Mouse (Mus musculus) Patski (cell line): Measurements from ENCODE around the gene Dysf. TPM values are rescaled to one million over a fixed set of nuclear protein-coding genes. Genes with fewer than 3 reads are reported as not detected.
A peak's percentile ranks its signal among the peaks of the same experiment; 100 is the strongest.

Experiments
- ATAC-seq: fragments of 100-300 bp; one replicate; pipeline ENCODE4 v1.8.0; 2021
- CTCF ChIA-PET: fragments of 350-600 bp; sonication (Branson Sonifier 250); formaldehyde crosslinking; loops from one replicate; lab custom pipeline; 2022; ENCODE audit warnings: inconsistent platforms; lab: Charles Lee
- POLR2A ChIA-PET: fragments of 350-600 bp; sonication (Branson Sonifier 250); formaldehyde crosslinking; loops from one replicate; lab custom pipeline; 2022; ENCODE audit warnings: antibody characterized with exemption, inconsistent platforms; lab: Charles Lee
- DNase-seq: peaks from one replicate; pipeline ENCODE4 v3.0.0-alpha.2; 2011; ENCODE audit warnings: low read depth, low spot score
- H3K27me3 ChIP-seq: fragments of 371-371 bp; one replicate; pipeline ENCODE4 v1.5.1; 2021
- CTCF ChIP-seq: fragments of 100-300 bp; IDR thresholded peaks from one replicate; pipeline ENCODE4 v1.5.1; 2021
- in situ Hi-C: fragments of 300-500 bp; cut with MboI; formaldehyde crosslinking; loops from 3 replicates; pipeline ENCODE4 v1.11.1; 2018; ENCODE audit warnings: low pct_unique_long_range_greater_than_20kb, mixed read lengths
- polyA plus RNA-seq: library from polyadenylated mRNA; unstranded; gene quantifications from one replicate; pipeline ENCODE4 v1.2.3, GENCODE M21; 2021

The Dysf gene
- polyA plus RNA-seq, 1 experiment from 2014 or later: 79.8 TPM

DNA sequence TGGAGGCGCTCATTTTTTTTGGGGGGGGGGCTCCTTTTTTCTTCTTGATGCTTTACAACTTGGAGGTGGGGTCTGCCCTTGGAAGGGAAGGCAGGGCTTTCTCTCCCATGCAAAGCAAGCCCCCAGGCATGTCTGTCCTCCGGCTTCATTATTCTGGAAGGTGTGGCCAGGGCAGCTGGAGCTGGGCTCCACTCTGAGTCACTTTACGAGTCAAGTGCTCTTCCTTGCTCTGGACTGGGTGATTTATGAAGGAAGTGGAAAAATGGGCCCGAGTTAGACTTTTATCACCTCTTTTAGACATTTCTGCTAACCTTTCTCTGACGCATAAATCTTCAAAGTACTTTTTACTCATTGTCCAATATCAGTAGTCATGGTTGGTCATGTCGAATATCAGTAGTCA, 61.9 kb downstream of the Dysf start:
- POLR2A ChIA-PET: interaction anchor here (0.6 to 0.7 kb wide), 2 partner anchors 151 to 312 kb away, joined by 7 to 8 read pairs; no protein-coding TSS in a partner anchor

DNA sequence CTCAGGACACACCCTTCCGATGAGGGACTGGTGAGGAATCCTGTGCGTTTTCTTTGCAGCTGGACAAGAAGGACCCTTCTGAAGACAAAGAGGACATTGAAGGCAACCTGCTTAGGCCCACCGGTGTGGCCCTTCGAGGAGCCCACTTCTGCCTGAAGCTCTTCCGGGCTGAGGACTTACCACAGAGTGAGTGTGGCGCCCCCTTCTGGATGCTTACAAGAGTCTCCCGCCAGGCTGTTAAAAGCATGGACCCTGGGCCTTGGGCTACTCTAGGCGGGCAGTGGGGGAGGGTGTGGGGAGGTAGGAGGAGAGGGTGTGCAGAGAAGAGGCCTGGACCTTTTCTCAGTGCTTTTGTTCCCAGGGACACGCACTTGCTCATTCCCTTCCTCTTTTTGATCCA, 64.2 kb downstream of the Dysf start:
- TF ChIP-seq CTCF: no peak
- ChIA-PET POLR2A (no interaction called here), CTCF (interaction anchor here (0.8 to 1.2 kb wide), 4 partner anchors 9 to 108 kb away, joined by 3 to 7 read pairs (median 4); no protein-coding TSS in a partner anchor)
- H3K27me3 ChIP-seq: no peaks in the 10 kb centered on the region
- in situ Hi-C loops: no loop called here
- DNase-seq (no peak), ATAC-seq (no peak)

More for the DNA sequence above, 61.9 kb downstream of the Dysf start:
- no peak for DNase-seq
- H3K27me3 ChIP-seq: no peaks in the 10 kb centered on the region
- no peak for TF ChIP-seq CTCF
- in situ Hi-C loops: no loop called here
- CTCF ChIA-PET: interaction anchor here (1.2 kb wide), 1 partner anchor 7 kb away, joined by 3 read pairs; no protein-coding TSS in a partner anchor
- no peak for ATAC-seq

DNA sequence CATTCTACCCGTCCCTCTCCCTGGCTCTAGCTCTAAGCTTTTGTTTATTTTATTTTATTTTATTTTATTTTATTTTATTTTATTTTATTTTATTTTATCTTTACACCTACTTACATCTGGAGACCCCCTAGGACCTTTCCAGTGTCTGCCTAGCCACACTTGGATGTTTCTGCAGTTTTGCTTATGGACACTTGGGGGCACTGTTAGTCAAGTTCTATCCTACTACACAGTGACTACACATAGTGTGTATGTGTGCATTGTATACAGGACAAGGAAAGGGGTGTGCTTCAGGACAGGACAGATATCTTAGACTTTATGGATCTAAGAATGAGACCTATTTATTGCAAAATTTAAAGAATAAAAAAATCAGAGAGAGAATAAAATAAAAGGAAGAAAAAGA, 69.8 kb downstream of the Dysf start:
- in situ Hi-C loops: no loop called here
- ChIA-PET CTCF (interaction anchor here (0.7 to 2.2 kb wide), 6 partner anchors 9 to 113 kb away, joined by 3 to 7 read pairs (median 4); no protein-coding TSS in a partner anchor), POLR2A (no interaction called here)
- DNase-seq (no peak), ATAC-seq (no peak)
- peak; percentile 70 for TF ChIP-seq CTCF
- no peaks in the 10 kb centered on the region for H3K27me3 ChIP-seq

DNA sequence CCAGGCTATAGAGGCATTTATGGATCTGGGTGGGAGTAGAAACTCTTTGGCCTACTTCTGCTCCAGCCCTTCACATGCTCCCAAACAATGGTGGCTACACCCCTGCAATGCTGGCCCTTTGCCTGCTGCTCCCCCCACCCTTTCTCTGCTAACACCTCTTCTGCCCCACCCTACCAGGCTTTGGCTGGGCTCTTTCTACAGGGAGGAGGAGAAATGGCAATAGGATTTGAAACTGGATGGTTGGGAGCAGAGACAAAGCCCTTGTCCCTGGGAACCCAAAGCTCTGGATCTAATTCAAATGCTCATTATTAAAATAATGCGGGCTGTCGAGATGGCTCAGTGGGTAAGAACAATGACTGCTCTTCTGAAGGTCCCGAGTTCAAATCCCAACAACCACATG, 72.2 kb downstream of the Dysf start:
- no peak for TF ChIP-seq CTCF
- POLR2A ChIA-PET: no interaction called here
- in situ Hi-C loops: no loop called here
- DNase-seq: no peak
- no peaks in the 10 kb centered on the region for H3K27me3 ChIP-seq
- CTCF ChIA-PET: no interaction called here
- ATAC-seq: no peak

DNA sequence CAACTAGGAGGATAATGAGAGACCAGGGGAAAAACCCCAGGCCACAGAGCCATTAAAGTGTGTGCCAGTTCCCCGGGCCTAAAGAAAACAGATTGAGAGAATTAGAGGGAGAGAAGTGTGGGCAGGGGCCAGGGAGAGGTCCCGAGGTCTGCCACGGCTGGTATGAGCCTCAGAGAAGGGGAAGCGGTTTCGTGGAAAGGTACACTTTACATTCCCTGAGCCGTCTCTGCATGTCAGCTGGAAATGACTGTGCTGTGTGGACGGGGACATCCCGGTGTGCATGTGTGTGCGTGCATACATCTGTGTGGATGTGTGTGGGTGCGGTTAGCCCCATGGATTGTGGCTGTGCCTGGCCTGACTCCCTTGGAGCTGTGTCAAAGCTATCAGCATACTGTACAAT, 76.4 kb downstream of the Dysf start:
- in situ Hi-C loops: no loop called here
- POLR2A ChIA-PET: no interaction called here
- H3K27me3 ChIP-seq: no peaks in the 10 kb centered on the region
- TF ChIP-seq CTCF: no peak
- CTCF ChIA-PET: interaction anchor here (1.1 to 3.1 kb wide), 2 partner anchors 10 kb away, joined by 3 to 13 read pairs; no protein-coding TSS in a partner anchor
- DNase-seq: no peak
- no peak for ATAC-seq

DNA sequence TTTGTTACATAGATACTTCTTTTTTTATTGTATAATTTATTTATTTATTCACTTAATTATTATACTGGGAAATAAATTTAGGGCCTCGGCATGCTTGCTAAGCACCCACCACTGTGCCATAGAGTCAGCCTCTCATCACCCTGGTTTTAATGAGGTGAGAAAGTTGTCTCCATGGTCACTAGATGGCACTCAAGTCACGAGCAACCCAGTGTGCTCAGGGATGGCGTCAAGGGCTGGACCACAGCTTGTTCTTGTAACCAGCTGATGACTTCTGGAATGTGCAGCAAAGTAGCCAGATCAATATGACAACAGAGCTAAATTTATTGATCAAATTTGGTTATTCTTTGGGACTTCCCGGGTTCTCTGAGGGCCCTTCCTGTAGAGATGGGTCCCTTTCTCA, 85.1 kb downstream of the Dysf start:
- DNase-seq: no peak
- ChIA-PET CTCF (interaction anchor here (2.3 kb wide), 1 partner anchor 9 kb away, joined by 13 read pairs; no protein-coding TSS in a partner anchor), POLR2A (no interaction called here)
- no peak for ATAC-seq
- in situ Hi-C loops: loop anchor here (10.0 kb wide), 2 partner anchors 311 to 931 kb away; no protein-coding TSS in a partner anchor
- TF ChIP-seq CTCF: no peak
- H3K27me3 ChIP-seq: no peaks in the 10 kb centered on the region

DNA sequence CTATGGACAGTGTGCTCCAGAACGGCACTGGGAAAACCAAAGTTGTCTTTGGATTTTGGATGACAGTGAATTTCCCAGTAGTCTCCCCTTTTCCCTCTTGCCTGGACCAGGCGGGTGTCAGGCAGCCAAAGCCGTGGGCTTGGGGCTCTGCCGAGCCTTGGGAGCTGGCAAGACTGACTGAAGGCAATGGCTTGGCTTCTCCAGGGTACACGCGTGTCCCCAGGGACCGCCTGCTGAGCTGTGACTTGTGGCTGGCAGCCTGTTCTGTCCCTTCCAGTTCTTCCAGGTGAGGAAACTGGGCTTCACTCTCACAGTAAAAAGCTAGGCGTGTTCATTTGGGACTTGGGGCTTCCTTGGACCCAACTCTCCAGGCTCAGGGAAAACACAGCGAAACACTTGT, 86.1 kb downstream of the Dysf start:
- TF ChIP-seq CTCF: no peak
- no peaks in the 10 kb centered on the region for H3K27me3 ChIP-seq
- POLR2A ChIA-PET: interaction anchor here (1.3 kb wide), 1 partner anchor 11 kb away, joined by 3 read pairs; no protein-coding TSS in a partner anchor
- no peak for DNase-seq
- in situ Hi-C loops: loop anchor here (10.0 kb wide), 2 partner anchors 310 to 930 kb away; no protein-coding TSS in a partner anchor
- no peak for ATAC-seq
- CTCF ChIA-PET: interaction anchor here (0.8 to 2.3 kb wide), 7 partner anchors 10 to 496 kb away, joined by 3 to 13 read pairs (median 4); no protein-coding TSS in a partner anchor

DNA sequence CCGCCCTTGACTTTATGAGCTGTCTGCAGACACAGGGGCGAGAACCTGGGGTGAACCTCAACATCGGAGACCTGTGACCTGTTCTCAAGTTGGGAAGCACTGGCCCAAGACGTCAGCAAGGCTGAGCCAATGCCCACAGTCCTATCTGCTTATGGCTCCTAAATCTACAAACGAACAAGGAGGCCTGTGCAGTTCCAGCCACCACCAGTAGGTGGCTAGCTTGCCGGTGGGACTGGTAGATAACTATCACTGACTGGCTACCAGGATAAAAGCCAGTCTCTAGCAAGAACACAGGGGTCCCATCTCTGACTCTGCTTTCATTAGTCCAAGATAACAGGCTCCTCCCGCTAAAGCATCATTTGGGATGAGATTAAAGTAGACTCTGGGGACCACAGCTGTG, 86.6 kb downstream of the Dysf start:
- POLR2A ChIA-PET: interaction anchor here (1.3 kb wide), 1 partner anchor 12 kb away, joined by 3 read pairs; no protein-coding TSS in a partner anchor

DNA sequence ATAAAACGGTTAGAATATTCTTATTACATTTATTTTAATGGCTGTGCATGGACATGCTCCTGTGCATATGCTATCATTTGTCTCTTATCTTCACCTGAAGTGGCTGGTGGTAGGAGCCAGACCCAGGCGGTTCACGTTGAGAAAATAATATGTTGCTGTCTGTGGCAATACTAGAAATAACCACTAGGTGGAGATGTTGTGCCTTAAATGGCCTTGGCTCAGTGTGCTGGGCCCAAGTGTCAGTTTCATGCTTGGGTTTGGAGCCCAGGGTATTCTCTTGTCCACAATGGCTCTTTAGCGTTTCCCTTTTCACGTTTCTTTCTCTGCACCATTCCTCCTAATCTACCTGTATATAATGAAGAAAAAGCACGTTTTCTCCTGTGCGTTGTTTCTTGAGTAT, 87.5 kb downstream of the Dysf start:
- no peak for TF ChIP-seq CTCF
- ChIA-PET CTCF (interaction anchor here (0.9 to 2.3 kb wide), 4 partner anchors 11 to 494 kb away, joined by 3 to 13 read pairs (median 5); no protein-coding TSS in a partner anchor), POLR2A (interaction anchor here (1.3 kb wide), 1 partner anchor 13 kb away, joined by 3 read pairs; no protein-coding TSS in a partner anchor)
- no peaks in the 10 kb centered on the region for H3K27me3 ChIP-seq
- in situ Hi-C loops: loop anchor here (5.0 to 10.0 kb wide), 3 partner anchors 309 to 929 kb away; no protein-coding TSS in a partner anchor
- DNase-seq: peak; percentile 44
- ATAC-seq: peak; percentile 54

More for the DNA sequence above, 86.6 kb downstream of the Dysf start:
- no peaks in the 10 kb centered on the region for H3K27me3 ChIP-seq
- DNase-seq (no peak), ATAC-seq (no peak)
- CTCF ChIA-PET: interaction anchor here (0.8 to 2.3 kb wide), 8 partner anchors 10 to 496 kb away, joined by 3 to 13 read pairs (median 4); no protein-coding TSS in a partner anchor
- TF ChIP-seq CTCF: no peak
- in situ Hi-C loops: loop anchor here (5.0 to 10.0 kb wide), 3 partner anchors 310 to 930 kb away; no protein-coding TSS in a partner anchor

DNA sequence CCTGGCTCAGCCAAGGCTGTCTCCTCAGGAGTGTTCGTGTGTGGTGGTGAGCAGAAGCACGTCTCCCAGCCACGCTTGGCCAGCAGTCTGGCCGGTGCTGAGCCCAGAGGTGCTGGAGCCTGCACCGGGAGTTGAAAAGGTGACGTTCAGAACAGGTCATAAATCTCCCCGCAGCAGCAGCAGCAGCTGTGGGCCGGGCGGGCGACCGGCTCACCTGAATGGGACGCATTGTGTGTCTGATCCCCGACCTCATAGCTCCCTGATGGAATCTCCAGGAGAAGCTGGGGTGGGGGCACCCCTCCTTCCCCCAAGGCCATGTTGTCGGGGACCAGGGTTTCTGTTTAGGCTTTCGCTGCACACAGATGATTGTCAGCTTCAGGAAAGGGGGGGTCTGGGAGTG, 93.6 kb downstream of the Dysf start:
- POLR2A ChIA-PET: no interaction called here
- DNase-seq: no peak
- no peaks in the 10 kb centered on the region for H3K27me3 ChIP-seq
- ATAC-seq: no peak
- CTCF ChIA-PET: no interaction called here
- in situ Hi-C loops: loop anchor here (5.0 kb wide), 1 partner anchor 490 kb away; the partner anchor contains the start of gene Cyp26b1
- no peak for TF ChIP-seq CTCF
